9 mouse cellular contexts compared by ENCODE assay signal in the genomic region with DNA sequence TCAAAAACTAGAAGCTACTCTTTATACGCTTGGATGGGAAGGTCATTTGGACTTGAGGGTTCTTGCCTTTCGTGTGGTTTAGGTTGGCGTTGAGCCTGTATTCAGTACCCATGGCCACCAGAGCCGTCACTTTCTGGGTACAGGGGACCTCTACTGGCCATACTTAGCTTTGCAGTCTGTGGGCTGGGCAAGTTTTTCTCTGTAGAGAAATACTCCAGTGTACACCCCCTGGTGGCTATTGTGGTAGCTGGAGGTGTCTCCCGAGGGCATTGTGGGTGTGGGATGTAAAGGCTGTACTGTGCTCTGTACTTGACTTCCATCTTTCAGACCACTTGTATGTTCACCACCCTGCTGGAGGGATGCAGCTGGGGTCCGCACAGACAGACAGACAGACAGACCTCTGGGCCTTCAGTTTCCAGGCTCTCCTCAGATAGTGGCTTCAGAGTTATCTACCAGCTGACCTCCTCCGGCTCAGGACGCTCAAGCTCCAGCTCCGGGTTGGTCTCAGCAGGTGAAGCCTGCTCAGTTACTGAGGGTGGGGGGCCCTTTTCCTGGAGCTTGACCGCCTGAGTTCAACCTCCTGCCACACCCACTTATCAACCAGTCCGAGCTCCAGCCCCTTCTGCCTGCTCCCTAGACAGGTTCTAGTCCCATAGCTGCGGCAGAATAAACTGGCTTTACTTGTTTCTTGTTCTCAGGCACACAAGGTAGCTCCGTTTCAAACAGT. TPM values are rescaled to one million over a fixed set of nuclear protein-coding genes. Genes with fewer than 3 reads are reported as not detected.
DNase-seq lines count a peak whose midpoint lies in the region; ATAC-seq lines count a peak whose summit lies in the region.
"Had no signal": no experiment of that assay in that cellular context is flagged by ENCODE, and none has a peak within 500 bp of the region (broad histone marks: within the 10 kb centered on the region; RNA-seq: fewer than 3 reads in every experiment).

No protein-coding gene starts in this region.

- no peaks in the 10 kb centered on the region for H3K36me3 ChIP-seq in forebrain, embryonic 11.5 days (ENCODE audit: control insufficient read depth, insufficient read depth, low read length)
- no peaks in the 10 kb centered on the region for H3K36me3 ChIP-seq in heart, embryonic 15.5 days
- no peaks in the 10 kb centered on the region for H3K36me3 ChIP-seq in liver, embryonic 12.5 days
- H3K36me3 ChIP-seq in stomach, embryonic 16.5 days (ENCODE audit: control insufficient read depth, insufficient read depth, low read length), result no peaks in the 10 kb centered on the region

- no peaks in the 10 kb centered on the region for H3K4me1 ChIP-seq in forebrain, embryonic 11.5 days (replicated peaks; ENCODE audit: control insufficient read depth, insufficient read depth, low read length)
- H3K4me1 ChIP-seq in heart, embryonic 15.5 days (replicated peaks), result no peaks in the 10 kb centered on the region
- peaks cover 6% of the 10 kb centered on the region for H3K4me1 ChIP-seq in liver, embryonic 12.5 days
- H3K4me1 ChIP-seq in stomach, embryonic 16.5 days (ENCODE audit: control insufficient read depth, insufficient read depth, low read length), result no peaks in the 10 kb centered on the region

- no peak overlapping the region for H3K9ac ChIP-seq in forebrain, embryonic 11.5 days (ENCODE audit: low read length)
- H3K9ac ChIP-seq in heart, embryonic 15.5 days, result no peak overlapping the region
- H3K9ac ChIP-seq in liver, embryonic 12.5 days, result no peak overlapping the region
- H3K9ac ChIP-seq in stomach, embryonic 16.5 days (ENCODE audit: low read length), result no peak overlapping the region

- no peaks in the 10 kb centered on the region for H3K27me3 ChIP-seq in forebrain, embryonic 11.5 days (ENCODE audit: control insufficient read depth, insufficient read depth, low read length)
- no peaks in the 10 kb centered on the region for H3K27me3 ChIP-seq in heart, embryonic 15.5 days
- 0 out of 2 replicates have a peak, but pooled peaks cover 3% of the 10 kb centered on the region for H3K27me3 ChIP-seq in liver, embryonic 12.5 days (replicated peaks)
- H3K27me3 ChIP-seq in stomach, embryonic 16.5 days (ENCODE audit: control insufficient read depth, insufficient read depth, low read length), result no peaks in the 10 kb centered on the region

- H3K27ac ChIP-seq in forebrain, embryonic 11.5 days (ENCODE audit: low read depth, low read length), result no peak overlapping the region
- no peak overlapping the region for H3K27ac ChIP-seq in heart, embryonic 15.5 days
- H3K27ac ChIP-seq in liver, embryonic 12.5 days, result no peak overlapping the region
- H3K27ac ChIP-seq in stomach, embryonic 16.5 days (ENCODE audit: low read length), result no peak overlapping the region
- H3K27ac ChIP-seq: macrophage had no signal

- peak; percentile 91 to 96 for DNase-seq in CD8-positive naive resting alpha-beta T cell, adult 2 months (ENCODE audit: low read depth in 2 of 2, low spot score in 2 of 2)
- peak; percentile 96 for DNase-seq in c-Kit-positive CD71-negative TER-119-negative erythroid progenitor cells, embryonic 14.5 days (ENCODE audit: low read depth)
- DNase-seq in forebrain, embryonic 11.5 days (ENCODE audit: low spot score), result peak; percentile 89
- DNase-seq in kidney, postnatal 14 days, result peak; percentile 94
- peak; percentile 83 for DNase-seq in neural tube, embryonic 10.5 days (ENCODE audit: extremely low spot score, low spot score)

- peak; percentile 77 for ATAC-seq in forebrain, embryonic 11.5 days (replicated peaks; ENCODE audit: low FRiP score)
- peak; percentile 86 for ATAC-seq in heart, embryonic 15.5 days (replicated peaks; ENCODE audit: insufficient number of reproducible peaks, insufficient read depth, low FRiP score, low read depth)
- ATAC-seq in liver, embryonic 12.5 days, result peak; percentile 88
- ATAC-seq in stomach, embryonic 16.5 days (ENCODE audit: insufficient read depth, low FRiP score), result peak; percentile 87

- H3K4me3 ChIP-seq in forebrain, embryonic 11.5 days (ENCODE audit: low read depth, low read length), result no peak overlapping the region
- H3K4me3 ChIP-seq in heart, embryonic 15.5 days, result no peak overlapping the region
- no peak overlapping the region for H3K4me3 ChIP-seq in liver, embryonic 12.5 days
- H3K4me3 ChIP-seq in stomach, embryonic 16.5 days (replicated peaks; ENCODE audit: low read length), result no peak overlapping the region

- WGBS in forebrain, embryonic 11.5 days, result 39% methylated on average over 13 of the region's 13 CpGs
- WGBS in heart, embryonic 15.5 days, result 30% methylated on average over 13 of the region's 13 CpGs
- 26% methylated on average over 13 of the region's 13 CpGs for WGBS in liver, embryonic 12.5 days (ENCODE audit: insufficient replicate concordance)
- 36% methylated on average over 13 of the region's 13 CpGs for WGBS in stomach, embryonic 16.5 days

- H3K4me2 ChIP-seq in forebrain, embryonic 11.5 days (ENCODE audit: low read depth, low read length, severe bottlenecking), result no peak overlapping the region
- H3K4me2 ChIP-seq in heart, embryonic 15.5 days, result peak overlapping the region; percentile 31; the same call in 1 of the 2 replicates
- peak overlapping the region; percentile 26; the same call in 1 of the 2 replicates for H3K4me2 ChIP-seq in liver, embryonic 12.5 days
- peak overlapping the region; percentile 16 for H3K4me2 ChIP-seq in stomach, embryonic 16.5 days (ENCODE audit: low read depth, low read length)

- H3K9me3 ChIP-seq in forebrain, embryonic 11.5 days (ENCODE audit: control insufficient read depth, low read length), result no peaks in the 10 kb centered on the region
- H3K9me3 ChIP-seq in heart, embryonic 15.5 days (replicated peaks), result no peaks in the 10 kb centered on the region
- no peaks in the 10 kb centered on the region for H3K9me3 ChIP-seq in liver, embryonic 12.5 days (replicated peaks)
- H3K9me3 ChIP-seq in stomach, embryonic 16.5 days (replicated peaks; ENCODE audit: control insufficient read depth, low read length), result no peaks in the 10 kb centered on the region

RNA-seq across cellular contexts. Expression of a gene that starts 34.2 kb away (rescaled TPM):
- 74.8 and 77.7 TPM in 2 replicates for polyA plus RNA-seq in forebrain, embryonic 11.5 days (2014; fragmentation: Nextera tagmentation; extraction: Ambion mirVana)
- 35.5 and 36.4 TPM in 2 replicates for polyA plus RNA-seq in heart, embryonic 15.5 days (2015; fragmentation: Nextera tagmentation; extraction: Ambion mirVana)
- 71.2 and 72.4 TPM in 2 replicates for polyA plus RNA-seq in liver, embryonic 12.5 days (2016; fragmentation: Nextera tagmentation; extraction: Ambion mirVana)
- polyA plus RNA-seq in stomach, embryonic 16.5 days (2015; fragmentation: Nextera tagmentation; extraction: Ambion mirVana), result 50.6 and 55.3 TPM in 2 replicates

RNA-seq across cellular contexts. Expression of a gene that starts 45.3 kb away (rescaled TPM):
- polyA plus RNA-seq in forebrain, embryonic 11.5 days (2014; fragmentation: Nextera tagmentation; extraction: Ambion mirVana), result 139 and 146 TPM in 2 replicates
- 59.9 and 65.9 TPM in 2 replicates for polyA plus RNA-seq in heart, embryonic 15.5 days (2015; fragmentation: Nextera tagmentation; extraction: Ambion mirVana)
- polyA plus RNA-seq in liver, embryonic 12.5 days (2016; fragmentation: Nextera tagmentation; extraction: Ambion mirVana), result 58.3 and 62.7 TPM in 2 replicates
- 80.8 and 86.1 TPM in 2 replicates for polyA plus RNA-seq in stomach, embryonic 16.5 days (2015; fragmentation: Nextera tagmentation; extraction: Ambion mirVana)
